Mouse (Mus musculus) lung, postnatal 4 days (tissue): ENCODE results near the gene Slc36a4.

ENCODE experiments used
- DNase-seq, 2 experiments: peaks; one replicate each; pipeline ENCODE4 v3.0.0; 2021

Gene Slc36a4

DNA sequence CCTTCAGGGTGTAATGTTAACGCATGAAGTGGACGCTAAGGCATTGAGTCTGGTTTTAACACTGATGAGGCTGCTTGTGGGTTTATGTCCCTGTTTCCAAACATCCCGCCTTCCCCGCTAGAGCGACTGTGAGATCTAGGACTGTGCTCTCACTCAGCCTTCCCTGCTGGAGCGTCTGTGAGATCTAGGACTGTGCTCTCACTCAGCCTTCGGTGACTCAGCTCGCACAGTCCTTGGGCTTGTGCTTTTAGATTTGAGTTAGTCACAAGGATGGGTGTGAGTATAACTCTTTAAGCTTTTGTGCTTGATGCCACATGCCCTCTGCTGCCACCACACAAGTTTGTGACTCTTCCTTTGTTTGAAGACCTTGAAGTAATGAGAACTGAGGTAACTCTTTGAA, 17.6 kb downstream of the Slc36a4 start:
- DNase-seq, result no peak

DNA sequence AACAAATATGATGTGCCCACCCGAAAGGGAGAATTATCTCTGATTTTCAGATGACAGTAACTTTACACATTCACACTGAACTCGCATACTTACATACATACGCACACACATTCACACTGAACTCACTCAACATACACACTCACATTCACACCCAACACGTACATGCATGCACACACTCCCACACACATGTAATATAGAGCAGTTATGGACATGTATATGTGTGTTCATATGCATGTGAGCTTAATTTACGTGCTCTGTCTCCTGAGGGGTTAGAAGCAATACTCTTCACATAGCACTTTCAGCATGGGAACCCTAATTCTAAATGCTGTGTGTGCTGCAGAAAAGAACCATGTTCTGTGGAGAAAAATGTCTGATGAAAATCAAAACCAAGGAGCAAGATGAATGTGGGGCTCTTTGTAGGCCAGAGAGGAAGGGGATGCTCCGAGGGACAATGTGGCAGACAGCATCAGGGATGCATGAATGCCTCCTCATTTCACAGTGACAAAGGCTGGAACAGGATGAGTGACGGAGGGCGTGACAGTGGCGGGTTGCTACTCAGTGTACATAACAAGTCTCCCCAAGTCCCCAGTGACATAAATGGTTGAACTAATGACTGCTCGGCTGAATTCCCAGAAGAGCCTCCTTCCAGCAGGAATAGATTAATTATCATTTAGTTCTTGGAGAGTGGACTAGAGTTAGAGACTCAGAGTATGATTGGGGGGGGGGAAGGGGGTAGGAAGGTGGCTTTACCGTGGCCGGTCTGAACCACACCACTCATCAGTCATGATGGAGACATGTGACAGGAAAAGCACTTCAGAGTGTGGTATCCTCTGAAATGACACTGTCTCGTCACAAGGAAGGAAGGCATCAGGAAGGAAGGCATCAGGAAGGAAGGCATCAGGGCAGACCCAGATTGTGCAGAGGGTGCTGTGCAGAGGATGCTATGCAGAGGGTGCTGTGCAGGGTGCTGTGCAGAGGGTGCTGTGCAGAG, 22.5 kb downstream of the Slc36a4 start:
- DNase-seq, result no peak

DNA sequence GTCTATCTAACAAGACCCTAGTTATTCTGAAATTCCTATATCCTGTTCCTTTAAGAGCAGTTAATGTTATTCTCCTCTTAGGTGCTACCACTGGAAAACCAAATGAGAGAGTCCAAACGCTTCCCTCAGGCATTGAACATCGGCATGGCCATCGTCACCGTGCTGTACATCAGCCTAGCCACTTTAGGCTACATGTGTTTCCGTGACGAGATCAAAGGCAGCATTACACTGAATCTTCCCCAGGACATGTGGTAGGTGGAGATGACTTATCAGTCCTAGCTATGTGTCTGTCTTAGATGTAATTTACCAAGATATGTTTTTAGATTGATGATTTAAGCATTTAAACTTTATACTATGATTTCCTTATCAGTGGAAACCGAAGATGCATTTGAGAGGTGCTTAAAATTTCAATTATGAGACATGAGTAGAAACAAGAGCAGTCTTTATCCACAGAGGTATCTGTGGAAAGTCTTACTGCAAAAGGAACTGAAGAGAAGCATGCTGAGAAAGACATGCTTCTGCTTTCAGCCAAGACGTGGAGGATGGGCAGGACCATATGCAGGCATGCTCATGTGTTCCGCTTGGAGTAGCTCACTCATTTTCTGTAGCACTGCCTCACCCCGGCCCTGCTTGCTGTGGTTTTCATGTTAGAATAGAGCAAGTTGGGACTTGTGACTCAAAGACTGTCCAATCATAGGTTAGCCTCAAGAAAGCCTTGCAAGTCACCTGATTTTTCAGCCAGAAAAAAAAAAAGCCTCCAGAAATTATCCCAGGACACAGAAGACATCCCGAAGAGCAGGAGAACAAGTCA, 24.7 kb downstream of the Slc36a4 start:
- DNase-seq, result no peak

DNA sequence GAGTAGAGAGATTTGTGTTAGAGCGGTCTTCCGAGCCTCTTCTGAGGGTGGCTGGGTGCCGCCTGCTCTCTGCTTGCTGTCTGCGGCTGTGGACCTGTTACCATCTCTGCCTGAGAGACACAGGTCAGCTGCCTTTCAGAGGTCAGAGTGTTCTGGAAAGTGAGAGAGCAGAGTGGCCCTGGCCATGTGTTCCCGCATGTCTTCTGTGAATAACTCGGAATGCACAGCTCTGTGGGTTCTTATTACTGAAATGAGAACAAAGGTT, 25.3 kb downstream of the Slc36a4 start:
- DNase-seq, result no peak

DNA sequence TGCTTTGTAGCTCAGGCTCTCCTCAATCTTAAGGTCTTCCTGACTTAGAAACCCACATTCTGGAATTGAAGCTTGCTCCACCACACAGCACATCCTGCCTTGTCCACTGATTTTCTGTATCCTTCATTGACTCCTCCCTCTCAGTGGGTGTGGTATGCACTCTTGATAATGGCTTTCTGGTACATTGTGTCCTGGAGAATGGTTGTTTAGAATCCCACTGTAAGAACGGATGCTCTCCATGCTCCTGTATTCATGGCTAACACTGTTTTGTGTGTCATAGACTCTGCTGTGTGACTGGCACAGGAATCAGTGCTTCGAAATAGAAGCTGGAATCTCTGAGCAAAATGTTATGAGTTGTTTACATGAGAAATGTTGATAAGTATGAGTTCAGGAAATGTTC, 28.0 kb downstream of the Slc36a4 start:
- DNase-seq, result no peak

DNA sequence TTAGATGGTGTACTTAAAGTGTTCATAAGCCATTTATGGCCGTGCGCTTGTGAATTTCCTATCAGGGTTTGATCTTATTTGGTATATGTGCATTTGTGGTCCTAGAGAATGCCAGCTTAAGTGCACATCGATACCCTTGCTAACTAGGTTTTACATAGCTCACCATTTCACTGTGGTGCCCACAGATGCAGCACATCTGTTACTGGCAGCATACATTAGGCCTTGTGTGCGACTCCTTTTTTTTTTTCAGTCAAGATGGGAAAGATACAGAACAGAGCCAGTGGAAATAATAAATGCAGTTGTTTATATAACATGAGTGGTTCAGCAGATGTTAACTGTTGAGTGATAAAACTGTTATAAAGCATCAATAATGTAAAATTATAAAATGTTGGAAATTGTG, 31.9 kb downstream of the Slc36a4 start:
- no peak for DNase-seq

DNA sequence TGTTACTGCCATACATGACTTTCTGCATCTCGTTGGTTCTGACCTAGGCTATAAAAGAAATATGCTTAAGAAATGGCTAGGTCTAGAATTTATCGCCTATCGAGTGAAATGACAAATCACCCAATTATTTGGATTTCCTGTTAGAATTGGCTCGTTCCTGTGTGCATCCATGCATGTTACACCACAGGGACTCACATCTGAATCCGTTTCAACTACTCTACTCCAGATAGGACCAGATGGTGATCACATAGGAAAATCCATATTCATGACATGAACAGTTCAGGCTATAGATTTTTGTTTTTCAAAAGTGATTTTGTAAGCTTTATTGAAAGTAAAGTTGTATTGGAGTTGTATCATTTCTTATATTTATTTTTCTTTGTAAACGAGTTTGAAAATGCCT, 32.4 kb downstream of the Slc36a4 start:
- DNase-seq, result no peak

DNA sequence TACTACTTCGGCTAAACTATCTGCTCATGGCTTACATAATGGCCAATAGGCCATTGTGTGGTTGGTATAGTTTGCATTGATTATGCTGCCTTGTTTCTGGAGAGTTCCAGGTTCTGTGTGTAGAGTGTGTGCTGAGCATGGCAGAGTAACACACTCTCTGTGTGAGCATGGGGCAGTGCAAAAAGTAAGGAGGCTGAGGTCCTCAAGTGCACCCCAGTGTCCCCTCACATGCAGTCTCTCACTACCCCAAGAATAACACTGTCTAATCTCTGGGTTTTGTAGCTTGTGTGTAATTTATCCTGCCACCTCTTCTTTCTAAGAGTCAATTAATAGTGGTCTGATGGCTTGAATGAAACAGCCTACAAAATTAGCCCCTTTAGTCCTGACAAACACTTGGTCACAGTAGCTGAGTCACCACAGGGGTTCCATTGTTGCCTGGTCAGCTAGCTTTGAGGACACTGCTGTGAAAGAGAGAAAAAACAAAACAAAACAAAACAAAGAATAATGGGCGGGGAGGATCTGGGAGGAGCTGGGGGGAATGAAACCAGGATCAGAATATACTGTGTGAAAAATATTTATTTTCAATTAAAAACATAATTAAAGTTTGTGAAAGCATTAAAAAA, 36.6 kb downstream of the Slc36a4 start:
- DNase-seq, result no peak

DNA sequence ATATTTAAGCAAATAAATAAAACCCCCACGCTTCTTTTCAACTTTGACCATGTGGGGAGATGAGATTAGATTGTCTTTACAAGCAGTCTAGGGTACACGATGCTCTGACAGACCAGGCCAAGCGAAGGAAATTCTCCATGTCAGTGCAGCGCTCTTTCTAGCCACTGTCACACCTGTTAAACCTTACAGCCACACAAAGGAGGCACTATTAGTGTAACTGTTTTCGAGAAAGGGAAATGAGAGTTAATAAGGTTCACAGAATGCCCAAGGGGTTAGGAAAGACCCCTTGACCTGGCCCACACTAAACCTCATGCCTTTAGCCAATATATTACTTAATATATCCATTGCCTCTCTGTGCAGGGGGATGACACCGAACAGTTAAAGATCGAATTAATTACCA, 37.1 kb downstream of the Slc36a4 start:
- no peak for DNase-seq

DNA sequence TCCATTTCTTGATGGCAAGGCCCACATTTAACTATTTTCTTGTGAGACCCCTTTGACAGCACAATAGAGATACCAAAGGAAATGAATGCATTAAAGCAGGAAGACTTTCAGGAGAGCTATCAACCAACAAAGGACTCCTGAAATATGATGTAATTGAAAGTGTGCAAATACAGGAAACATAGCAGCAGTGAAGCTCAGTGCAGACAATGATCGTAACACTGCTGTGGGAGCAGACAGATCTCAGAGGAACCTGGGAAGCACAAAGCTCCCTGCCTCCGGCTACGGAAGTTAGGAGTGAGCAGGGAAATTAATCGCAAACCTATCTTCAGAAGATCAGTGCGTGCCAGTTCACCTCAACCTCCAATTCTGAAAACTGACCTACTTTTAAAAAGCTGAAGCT, 38.8 kb downstream of the Slc36a4 start:
- no peak for DNase-seq

DNA sequence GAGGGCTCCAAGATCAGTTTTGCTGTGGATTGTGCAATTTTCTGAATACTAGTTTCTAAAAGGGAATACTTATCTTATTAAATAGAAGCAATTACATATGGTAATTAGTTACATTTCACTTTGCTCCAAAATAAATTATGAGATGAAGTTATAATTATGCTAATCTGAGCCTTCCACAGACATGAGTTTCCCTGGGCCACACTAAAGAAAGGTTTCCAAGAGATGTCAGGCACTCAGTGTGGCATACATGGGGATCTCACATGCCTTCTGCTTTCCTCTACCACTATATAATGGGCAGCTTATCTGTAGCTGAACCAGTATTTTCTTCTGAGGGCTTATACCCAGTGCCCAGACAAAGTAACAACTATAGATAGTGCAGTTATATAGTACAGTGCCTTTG, 49.8 kb downstream of the Slc36a4 start:
- DNase-seq, result no peak

DNA sequence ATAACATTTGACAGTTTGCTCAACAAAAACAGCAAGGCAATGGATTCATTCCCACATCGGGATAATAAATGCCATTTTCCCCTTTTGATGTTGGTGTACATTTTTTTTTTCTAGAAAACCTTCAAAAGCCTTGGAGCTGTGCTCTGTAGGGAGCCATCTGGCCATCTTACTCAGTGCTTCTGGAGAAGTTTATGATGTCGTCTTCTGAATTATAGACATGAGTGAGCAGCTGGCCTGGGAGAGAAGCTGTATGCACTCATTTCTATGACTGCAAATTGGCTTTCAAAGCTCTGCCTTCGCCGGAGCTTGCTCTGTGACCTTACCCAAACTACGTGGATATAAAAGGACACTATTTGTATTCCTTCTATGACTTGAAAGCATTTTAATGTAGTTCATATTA, 56.8 kb downstream of the Slc36a4 start:
- no peak for DNase-seq

DNA sequence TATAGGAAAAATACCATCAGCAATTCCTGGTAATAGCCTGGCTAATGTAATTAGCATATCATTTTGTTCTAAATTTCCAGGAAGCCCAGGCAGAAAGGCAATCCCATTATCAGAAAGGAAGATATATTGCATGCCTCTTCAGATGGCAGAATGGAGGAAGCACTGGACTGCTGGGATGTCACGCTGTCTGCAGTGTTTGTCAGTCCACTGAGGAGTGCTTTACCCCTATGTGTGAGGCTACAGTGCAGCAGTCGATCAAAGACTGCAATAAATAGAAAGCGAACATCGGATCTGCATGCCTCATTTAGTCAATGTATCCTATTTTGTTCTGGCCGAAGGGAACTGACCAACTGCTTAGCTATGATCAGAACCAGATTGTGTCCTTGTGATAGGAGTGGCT, 57.3 kb downstream of the Slc36a4 start:
- no peak for DNase-seq

DNA sequence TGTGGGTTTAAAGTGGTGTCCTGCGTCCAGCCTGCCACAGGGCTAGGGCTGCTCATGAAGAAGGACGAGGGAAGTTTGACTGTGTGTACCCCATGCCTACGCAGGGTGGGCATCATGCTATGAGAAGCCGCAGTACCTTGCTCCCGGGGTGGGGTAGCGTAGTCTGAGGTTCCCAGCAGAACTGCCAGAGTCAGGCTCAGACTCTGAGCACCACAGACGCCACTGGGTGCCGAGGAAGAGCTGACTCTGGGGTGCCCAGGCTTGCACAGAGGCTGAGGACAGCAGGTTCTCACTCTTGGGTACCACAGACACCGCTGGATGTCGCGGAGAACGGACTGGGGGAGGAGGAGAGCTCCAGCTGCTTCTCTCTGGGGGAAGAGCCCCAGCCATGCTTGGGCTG, 63.2 kb downstream of the Slc36a4 start:
- DNase-seq, result no peak

DNA sequence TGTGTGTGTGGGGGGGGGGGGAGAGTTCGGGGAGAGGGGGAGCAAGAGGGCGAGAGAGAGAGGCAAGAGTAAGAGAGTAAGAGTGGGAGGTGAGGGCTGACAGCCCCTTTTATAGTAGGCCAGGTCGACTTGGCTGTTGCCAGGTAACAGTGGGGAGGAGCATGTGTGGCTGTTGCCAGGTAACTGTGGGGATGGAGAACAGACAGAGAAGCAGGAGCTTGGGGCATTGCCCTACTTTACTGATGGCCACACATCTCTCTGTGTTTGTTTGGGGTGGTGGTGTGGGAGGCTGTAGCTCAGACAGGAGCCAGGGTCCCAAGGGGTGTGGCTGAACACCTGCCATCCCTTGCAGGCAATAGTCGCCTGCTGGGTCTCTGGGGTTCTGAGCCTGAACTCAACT, 63.9 kb downstream of the Slc36a4 start:
- no peak for DNase-seq

DNA sequence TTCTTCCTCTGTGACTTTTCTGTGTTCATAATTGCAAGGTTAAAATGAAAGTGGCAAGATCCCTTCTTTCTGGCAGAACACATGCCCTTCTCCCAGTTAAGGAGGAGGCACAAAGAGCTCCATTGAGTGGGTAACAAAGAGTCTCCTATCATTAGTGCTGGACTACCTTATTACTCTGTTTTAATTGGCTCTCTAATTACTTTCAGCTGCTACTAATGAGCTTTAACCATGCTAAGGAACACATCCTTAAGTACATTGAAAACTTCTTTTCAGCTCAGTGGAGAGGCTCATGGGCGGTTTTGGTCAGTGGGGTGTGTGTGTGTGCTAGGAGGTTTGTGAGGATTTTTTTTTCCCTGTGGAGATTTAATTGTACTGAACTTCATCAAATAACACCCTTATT, 65.4 kb downstream of the Slc36a4 start:
- no peak for DNase-seq

DNA sequence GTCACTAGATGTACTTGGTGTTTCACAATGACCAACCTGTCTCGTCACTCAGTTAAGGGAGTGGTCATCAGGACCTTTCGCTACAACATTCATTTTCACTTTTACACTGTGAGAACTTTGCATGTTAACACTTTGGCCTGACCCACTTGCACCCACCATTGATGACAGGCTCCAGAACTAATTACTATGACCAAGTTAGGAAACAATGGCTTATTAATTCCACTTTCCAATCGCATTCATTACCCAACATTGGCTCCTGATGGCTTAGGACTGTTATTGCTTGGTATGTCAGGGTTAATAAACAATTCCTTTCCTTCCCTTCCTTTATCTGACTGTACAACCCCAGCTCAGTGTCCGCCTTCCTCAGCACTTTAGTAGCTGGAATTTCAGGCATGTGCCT, 72.4 kb downstream of the Slc36a4 start:
- DNase-seq, result no peak

DNA sequence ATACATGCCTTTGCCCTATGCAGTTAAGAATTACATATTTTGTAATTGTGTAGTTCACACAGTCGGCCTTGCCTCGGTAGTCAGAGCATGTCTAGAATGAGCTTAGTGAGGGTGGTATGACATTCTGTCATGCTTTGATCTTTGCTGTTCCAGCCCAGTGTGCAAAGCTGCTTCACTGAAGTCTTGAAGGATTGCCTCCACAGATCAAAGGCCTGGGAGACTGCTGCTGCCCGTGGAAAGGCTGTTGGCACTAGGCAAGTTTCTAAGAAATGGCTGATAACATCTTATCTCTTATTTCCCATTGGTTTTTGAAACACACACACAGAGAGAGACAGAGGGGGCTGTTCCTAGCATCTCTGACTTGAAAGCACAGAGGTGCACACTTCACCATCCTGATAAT, 76.7 kb downstream of the Slc36a4 start:
- no peak for DNase-seq

DNA sequence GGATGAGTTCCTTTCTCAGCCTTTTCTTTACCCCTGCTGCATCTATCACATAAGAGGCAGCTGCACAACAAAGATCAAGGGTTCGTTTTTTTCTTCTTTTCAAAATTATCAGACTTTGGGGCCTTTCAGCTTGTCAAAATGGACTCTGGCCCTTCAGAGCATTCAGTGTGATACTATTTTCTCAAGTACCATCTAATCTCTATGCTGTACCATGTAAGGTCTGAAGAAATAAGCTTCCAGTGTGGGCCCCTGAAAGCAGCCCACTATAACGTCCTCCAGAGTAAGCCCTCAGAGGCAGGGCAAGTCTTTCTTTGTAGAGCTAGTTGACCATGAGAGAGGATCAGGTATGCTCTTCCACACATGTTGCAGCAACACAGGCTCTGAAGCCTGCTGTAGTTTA, 77.1 kb downstream of the Slc36a4 start:
- no peak for DNase-seq

DNA sequence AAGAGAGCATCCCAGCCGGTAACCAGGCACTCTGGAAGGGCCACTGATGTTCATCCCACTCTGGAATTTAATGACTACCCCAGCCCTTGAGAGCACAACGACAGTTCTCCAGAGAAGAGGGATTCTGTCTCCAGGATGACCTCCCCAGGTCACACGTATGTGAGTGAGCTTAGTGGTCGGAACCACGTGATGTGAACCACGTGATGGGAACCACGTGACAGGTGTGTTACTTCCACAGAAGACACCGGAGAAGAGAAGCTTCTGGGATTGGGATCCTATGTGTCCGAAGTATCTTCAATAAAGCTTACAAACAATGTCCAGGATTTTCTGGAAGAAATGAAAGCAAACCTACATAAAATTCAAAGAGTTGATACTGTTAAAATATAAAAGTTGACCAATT, 82.5 kb downstream of the Slc36a4 start:
- DNase-seq, result no peak
